Mouse (Mus musculus) liver, embryonic 14.5 days (tissue): ENCODE data around the gene Lrrc29.

Experiments used
- CTCF ChIP-seq: IDR thresholded peaks from 2 replicates; pipeline ENCODE4 v1.5.1; 2016; ENCODE audit warnings: antibody characterized with exemption, low read depth, control low read depth
- EP300 ChIP-seq: IDR thresholded peaks from 2 replicates; pipeline ENCODE4 v1.6.1; 2016; ENCODE audit warnings: antibody characterized with exemption, low read depth

DNA sequence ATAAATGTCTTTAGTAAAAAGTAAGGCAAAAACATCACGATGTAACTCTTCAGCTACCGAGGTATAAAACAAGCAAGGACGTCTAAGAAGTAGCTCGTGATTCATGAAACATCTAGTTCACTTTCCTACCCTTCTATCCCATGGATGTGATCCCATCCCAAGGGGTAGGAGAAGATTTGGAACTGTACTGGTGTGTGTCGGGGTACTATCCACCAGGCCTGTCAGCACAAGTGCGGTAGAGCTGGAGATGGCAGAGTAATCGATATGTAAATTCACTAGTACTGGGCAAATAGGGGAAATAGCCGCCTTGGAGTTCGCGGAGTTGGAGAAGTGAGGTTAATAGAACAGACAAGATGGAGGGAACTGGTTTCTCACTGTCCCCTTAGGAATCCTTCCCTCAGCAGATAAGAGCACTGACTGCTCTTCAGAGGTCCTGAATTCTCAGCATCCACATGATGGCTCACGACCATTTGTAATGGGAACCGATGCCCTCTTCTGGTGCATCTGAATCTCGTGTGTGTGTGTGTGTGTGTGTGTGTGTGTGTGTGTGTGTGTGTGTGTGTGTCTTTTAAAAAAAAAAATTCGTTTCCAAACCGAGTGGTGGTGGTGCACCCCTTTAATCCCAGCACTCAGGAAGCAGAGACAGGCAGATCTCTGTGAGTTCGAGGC, 62.7 kb downstream of the Lrrc29 start:
- TF ChIP-seq CTCF (no peak), EP300 (no peak)
